Mouse (Mus musculus): ENCODE measurements around the gene Kbtbd13. TPM values are rescaled to one million over a fixed set of nuclear protein-coding genes. Genes with fewer than 3 reads are reported as not detected.

Gene Kbtbd13
- polyA plus RNA-seq, 1 experiment from 2014 or later, result 3.9 TPM

GRCm38 (mm10) chr9:65339146-65339545, 52.3 kb downstream of the Kbtbd13 start:
- H3K27me3 ChIP-seq (replicated peaks; ENCODE audit: control insufficient read depth, insufficient read depth, low read length), result no peaks in the 10 kb centered on the region
- ATAC-seq, result no peak
- no peak for TF ChIP-seq CTCF (IDR thresholded peaks at IDR 0.05; ENCODE audit: low read depth)

More at GRCm38 (mm10) chr9:65339146-65339545, 52.3 kb downstream of the Kbtbd13 start:
- no peaks in the 10 kb centered on the region for H3K4me1 ChIP-seq (replicated peaks; ENCODE audit: control insufficient read depth, insufficient read depth, low read length)
- 90% methylated on average over 4 of the region's 4 CpGs for WGBS
- H3K36me3 ChIP-seq (ENCODE audit: control insufficient read depth, insufficient read depth), result no peaks in the 10 kb centered on the region
- no peaks in the 10 kb centered on the region for H3K9me3 ChIP-seq (ENCODE audit: control insufficient read depth)
- H3K4me3 ChIP-seq (ENCODE audit: low read depth, low read length), result no peak overlapping the region
- H3K9ac ChIP-seq (ENCODE audit: low read depth, low read length), result no peak overlapping the region
- no peak overlapping the region for H3K4me2 ChIP-seq (replicated peaks; ENCODE audit: low read depth)
- H3K27ac ChIP-seq (ENCODE audit: low read depth, low read length), result no peak overlapping the region

Other genes starting within 250 kb of the Kbtbd13 start
- 9.9 and 10.5 TPM in 2 replicates for gene Parp16, start 196.3 kb downstream of the Kbtbd13 start, polyA plus RNA-seq (2015; fragmentation: Nextera tagmentation; extraction: Ambion mirVana)
- gene Cilp, start 126.5 kb downstream of the Kbtbd13 start, polyA plus RNA-seq (2015; fragmentation: Nextera tagmentation; extraction: Ambion mirVana), result 0.43 TPM in 2 replicates
- gene Clpx, start 97.4 kb downstream of the Kbtbd13 start, polyA plus RNA-seq (2015; fragmentation: Nextera tagmentation; extraction: Ambion mirVana), result 28.2 and 30.5 TPM in 2 replicates
- gene Pdcd7, start 45.5 kb downstream of the Kbtbd13 start, polyA plus RNA-seq (2015; fragmentation: Nextera tagmentation; extraction: Ambion mirVana), result 6.5 and 7.7 TPM in 2 replicates
- 0.14 and 0.21 TPM in 2 replicates for gene Ubap1l, start 30.6 kb downstream of the Kbtbd13 start, polyA plus RNA-seq (2015; fragmentation: Nextera tagmentation; extraction: Ambion mirVana)
- 5.4 and 6.2 TPM in 2 replicates for gene Rasl12, start 6.9 kb upstream of the Kbtbd13 start, polyA plus RNA-seq (2015; fragmentation: Nextera tagmentation; extraction: Ambion mirVana)
- 261 and 305 TPM in 2 replicates for gene Slc51b, start 31.3 kb upstream of the Kbtbd13 start, polyA plus RNA-seq (2015; fragmentation: Nextera tagmentation; extraction: Ambion mirVana)
- 14.8 and 15.7 TPM in 2 replicates for gene Mtfmt, start 44.1 kb upstream of the Kbtbd13 start, polyA plus RNA-seq (2015; fragmentation: Nextera tagmentation; extraction: Ambion mirVana)
- 85.8 and 86.3 TPM in 2 replicates for gene Spg21, start 69.3 kb upstream of the Kbtbd13 start, polyA plus RNA-seq (2015; fragmentation: Nextera tagmentation; extraction: Ambion mirVana)
- not detected in 2 replicates for gene Ankdd1a, start 128.5 kb upstream of the Kbtbd13 start, polyA plus RNA-seq (2015; fragmentation: Nextera tagmentation; extraction: Ambion mirVana)
- 6.6 and 6.7 TPM in 2 replicates for gene Plekho2, start 188.4 kb upstream of the Kbtbd13 start, polyA plus RNA-seq (2015; fragmentation: Nextera tagmentation; extraction: Ambion mirVana)
- gene Pif1, start 195.5 kb upstream of the Kbtbd13 start, polyA plus RNA-seq (2015; fragmentation: Nextera tagmentation; extraction: Ambion mirVana), result 1.2 and 1.8 TPM in 2 replicates
- 21.4 and 22.1 TPM in 2 replicates for gene Rbpms2, start 238.0 kb upstream of the Kbtbd13 start, polyA plus RNA-seq (2015; fragmentation: Nextera tagmentation; extraction: Ambion mirVana)

All from intestine, postnatal 0 days (tissue).